Mouse (Mus musculus) urinary bladder, postnatal 4 days (tissue): ENCODE measurements around the gene Prkca.
"Not testable (repeated sequence)": the region's sequence is repeated elsewhere in the genome, so short reads cannot be mapped to it uniquely, and the experiment has no call there.

Experiments
- DNase-seq, 2 experiments: peaks; one replicate each; pipeline ENCODE4 v3.0.0; 2021 to 2022; ENCODE audit warnings: low spot score in 2 of 2

Prkca gene

GRCm38 (mm10) chr11:108118814-108119213, 224.9 kb downstream of the Prkca start:
- DNase-seq = no peak

- DNase-seq = no peak
Measured at GRCm38 (mm10) chr11:108118221-108118620, 225.5 kb downstream of the Prkca start.

GRCm38 (mm10) chr11:108117360-108118050, 226.2 kb downstream of the Prkca start:
- DNase-seq = no peak

GRCm38 (mm10) chr11:108114091-108114490, 229.6 kb downstream of the Prkca start:
- DNase-seq = no peak

- DNase-seq = no peak
Measured at GRCm38 (mm10) chr11:108112437-108112836, 231.3 kb downstream of the Prkca start.

- DNase-seq = no peak
Measured at GRCm38 (mm10) chr11:108104085-108104484, 239.6 kb downstream of the Prkca start.

- DNase-seq = no peak
Measured at GRCm38 (mm10) chr11:108101280-108101950, 242.3 kb downstream of the Prkca start.

GRCm38 (mm10) chr11:108098306-108098705, 245.4 kb downstream of the Prkca start:
- DNase-seq = no peak

- DNase-seq = no peak
Measured at GRCm38 (mm10) chr11:108094796-108095195, 248.9 kb downstream of the Prkca start.

- no peak for DNase-seq
Measured at GRCm38 (mm10) chr11:108093248-108093647, 250.5 kb downstream of the Prkca start.

- no peak for DNase-seq
Measured at GRCm38 (mm10) chr11:108091238-108091637, 252.5 kb downstream of the Prkca start.

GRCm38 (mm10) chr11:108090706-108091105, 253.0 kb downstream of the Prkca start:
- DNase-seq = no peak

GRCm38 (mm10) chr11:108088063-108088462, 255.7 kb downstream of the Prkca start:
- DNase-seq = no peak

GRCm38 (mm10) chr11:108087105-108087700, 256.5 kb downstream of the Prkca start:
- not testable (repeated sequence) for DNase-seq

GRCm38 (mm10) chr11:108082673-108083072, 261.1 kb downstream of the Prkca start:
- no peak for DNase-seq

- no peak for DNase-seq
Measured at GRCm38 (mm10) chr11:108079946-108080650, 263.6 kb downstream of the Prkca start.

- no peak for DNase-seq
Measured at GRCm38 (mm10) chr11:108079454-108079853, 264.3 kb downstream of the Prkca start.

- no peak for DNase-seq
Measured at GRCm38 (mm10) chr11:108077514-108077913, 266.2 kb downstream of the Prkca start.

GRCm38 (mm10) chr11:108072606-108073243, 271.0 kb downstream of the Prkca start:
- DNase-seq = no peak

- no peak for DNase-seq
Measured at GRCm38 (mm10) chr11:108071230-108071629, 272.5 kb downstream of the Prkca start.

- DNase-seq = no peak
Measured at GRCm38 (mm10) chr11:108070038-108070437, 273.7 kb downstream of the Prkca start.

GRCm38 (mm10) chr11:108068430-108068829, 275.3 kb downstream of the Prkca start:
- DNase-seq = no peak
